Mouse (Mus musculus) limb, embryonic 13.5 days (tissue): ENCODE measurements around the gene Zbtb49. TPM values are rescaled to one million over a fixed set of nuclear protein-coding genes. Genes with fewer than 3 reads are reported as not detected.

Experiments
- ATAC-seq: fragments of 200-750 bp; cut with Nextera tagmentation; 2 replicates; pipeline ENCODE4 v1.8.0; 2017; ENCODE audit warnings: low read depth, moderate number of reproducible peaks, moderate TSS enrichment; ENCODE audit not compliant: low FRiP score
- H3K27ac ChIP-seq: fragments of 300-500 bp; sonication (generic); 2 replicates; pipeline ENCODE4 v1.5.1; 2015; ENCODE audit warnings: inconsistent platforms, mild to moderate bottlenecking, moderate library complexity
- H3K27me3 ChIP-seq: fragments of 300-500 bp; sonication (generic); 2 replicates; pipeline ENCODE4 v1.6.1; 2015; ENCODE audit warnings: mild to moderate bottlenecking, inconsistent platforms
- H3K36me3 ChIP-seq: fragments of 300-500 bp; sonication (generic); 2 replicates; pipeline ENCODE4 v1.6.1; 2015; ENCODE audit warnings: inconsistent platforms, mild to moderate bottlenecking, moderate library complexity
- H3K4me1 ChIP-seq: fragments of 300-500 bp; sonication (generic); 2 replicates; pipeline ENCODE4 v1.6.1; 2015; ENCODE audit warnings: inconsistent platforms
- H3K4me2 ChIP-seq: fragments of 300-500 bp; sonication (generic); replicated peaks from 2 replicates; pipeline ENCODE4 v1.6.1; 2015; ENCODE audit warnings: inconsistent platforms, mild to moderate bottlenecking, moderate library complexity
- H3K4me3 ChIP-seq: fragments of 300-500 bp; sonication (generic); 2 replicates; pipeline ENCODE4 v1.5.1; 2015; ENCODE audit warnings: moderate library complexity, mild to moderate bottlenecking, inconsistent platforms
- H3K9ac ChIP-seq: fragments of 300-500 bp; sonication (generic); 2 replicates; pipeline ENCODE4 v1.6.1; 2015; ENCODE audit warnings: mild to moderate bottlenecking, inconsistent platforms
- H3K9me3 ChIP-seq: fragments of 300-500 bp; sonication (generic); 2 replicates; pipeline ENCODE4 v1.6.1; 2016; ENCODE audit warnings: inconsistent platforms
- WGBS: fragments of 180-500 bp; shearing (Covaris S2); methylation state at CpG from one replicate; pipeline ENCODE4 v1.1.7; 2015; 5-methylcytosine and 5-hydroxymethylcytosine counted together
- polyA plus RNA-seq: library from polyadenylated mRNA; unstranded; fragments of >200 nt; fragmentation: Nextera tagmentation; extraction: Ambion mirVana; gene quantifications from 2 replicates; pipeline ENCODE4 v1.2.1, GENCODE M21; 2015

Zbtb49 gene
- polyA plus RNA-seq, result 18.4 and 18.7 TPM in 2 replicates

GRCm38 (mm10) chr5:38220328-38220912, at the start of gene Zbtb49, which contains the start of gene Lyar:
Gene Zbtb49 (minus strand): TSS chr5:38220457.
Gene Lyar (plus strand): TSS chr5:38220470.
- H3K27ac ChIP-seq, result peak within 1 kb of the TSS; percentile 33
- WGBS, result under 1% methylated on average over 55 of the region's 55 CpGs
- peak within 1 kb of the TSS; percentile 82 for H3K9ac ChIP-seq
- peaks cover 32% of the 10 kb centered on the region for H3K36me3 ChIP-seq
- ATAC-seq, result peak; percentile 93
- peak within 1 kb of the TSS; percentile 92 for H3K4me2 ChIP-seq
- H3K9me3 ChIP-seq, result no peaks in the 10 kb centered on the region
- peaks cover 21% of the 10 kb centered on the region for H3K4me1 ChIP-seq
- H3K27me3 ChIP-seq, result no peaks in the 10 kb centered on the region
- H3K4me3 ChIP-seq, result peak within 1 kb of the TSS; percentile 92

GRCm38 (mm10) chr5:38260107-38260682, 39.9 kb upstream of the Zbtb49 start, which contains the start of gene Tmem128:
Gene Tmem128 (plus strand): TSS chr5:38260185.
- H3K36me3 ChIP-seq, result peaks cover 31% of the 10 kb centered on the region
- H3K9ac ChIP-seq, result peak within 1 kb of the TSS; percentile 83
- H3K4me2 ChIP-seq, result peak within 1 kb of the TSS; percentile 76
- H3K27ac ChIP-seq, result peak within 1 kb of the TSS; percentile 91
- WGBS, result under 1% methylated on average over 40 of the region's 40 CpGs
- H3K27me3 ChIP-seq, result no peaks in the 10 kb centered on the region
- peak within 1 kb of the TSS; percentile 75 for H3K4me3 ChIP-seq
- peak; percentile 72; the same call in 1 of the 2 replicates for ATAC-seq
- peaks cover 7% of the 10 kb centered on the region for H3K4me1 ChIP-seq
- no peaks in the 10 kb centered on the region for H3K9me3 ChIP-seq

DNA sequence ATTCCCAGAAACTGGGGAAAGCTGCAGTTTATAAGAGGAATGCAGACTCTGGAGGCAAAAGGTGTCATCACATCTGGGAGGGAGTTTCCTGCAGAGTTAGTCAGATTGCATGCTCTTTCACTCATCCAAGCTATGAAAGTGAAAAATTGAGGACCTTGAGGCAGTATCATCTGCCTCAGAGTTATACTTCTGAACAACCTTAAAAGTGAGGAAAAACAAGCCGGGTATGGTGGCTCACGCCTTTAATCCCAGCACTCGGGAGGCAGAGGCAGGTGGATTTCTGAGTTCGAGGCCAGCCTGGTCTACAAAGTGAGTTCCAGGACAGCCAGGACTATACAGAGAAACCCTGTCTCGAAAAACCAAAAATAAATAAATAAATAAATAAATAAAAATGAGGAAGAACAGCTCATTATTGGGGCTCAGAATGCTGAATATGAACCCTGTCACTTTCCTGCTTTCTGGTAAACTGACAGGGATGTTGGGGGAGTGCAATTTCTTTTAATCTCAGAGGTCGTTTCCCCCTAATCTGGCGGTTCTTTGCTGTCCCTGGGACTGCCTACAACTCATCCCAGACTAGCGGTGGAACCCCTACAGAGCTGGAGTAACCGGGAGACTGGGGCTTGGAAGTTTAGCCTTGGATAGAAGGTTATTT, 39.3 kb upstream of the Zbtb49 start:
- Histone ChIP-seq H3K9me3 (no peaks in the 10 kb centered on the region), H3K27me3 (no peaks in the 10 kb centered on the region), H3K4me1 (peaks cover 7% of the 10 kb centered on the region), H3K36me3 (peaks cover 24% of the 10 kb centered on the region), H3K9ac (peak overlapping the region; percentile 83), H3K27ac (peak overlapping the region; percentile 91; the same call in 1 of the 2 replicates), H3K4me2 (peak overlapping the region; percentile 76), H3K4me3 (peak overlapping the region; percentile 75)
- peak; percentile 12; the same call in 1 of the 2 replicates for ATAC-seq
- WGBS, result 39% methylated on average over 9 of the region's 9 CpGs

GRCm38 (mm10) chr5:38258773-38259146, 38.5 kb upstream of the Zbtb49 start:
- Histone ChIP-seq H3K36me3 (peaks cover 16% of the 10 kb centered on the region), H3K9ac (no peak overlapping the region), H3K4me1 (peaks cover 7% of the 10 kb centered on the region), H3K4me3 (no peak overlapping the region), H3K27me3 (no peaks in the 10 kb centered on the region), H3K9me3 (no peaks in the 10 kb centered on the region), H3K27ac (no peak overlapping the region), H3K4me2 (no peak overlapping the region)
- 87% methylated on average over 5 of the region's 5 CpGs for WGBS
- no peak for ATAC-seq

GRCm38 (mm10) chr5:38258034-38258772, 37.9 kb upstream of the Zbtb49 start:
- no peak; the same call in 1 of the 2 replicates for ATAC-seq

GRCm38 (mm10) chr5:38256551-38256950, 36.3 kb upstream of the Zbtb49 start:
- H3K9me3 ChIP-seq, result no peaks in the 10 kb centered on the region
- no peaks in the 10 kb centered on the region for H3K27me3 ChIP-seq
- no peak overlapping the region for H3K27ac ChIP-seq
- H3K4me1 ChIP-seq, result peaks cover 7% of the 10 kb centered on the region
- no peak overlapping the region for H3K9ac ChIP-seq
- no peak for ATAC-seq
- no peak overlapping the region for H3K4me3 ChIP-seq
- no peaks in the 10 kb centered on the region for H3K36me3 ChIP-seq
- no peak overlapping the region for H3K4me2 ChIP-seq
- 82% methylated on average over 1 of the region's 1 CpGs for WGBS

More at GRCm38 (mm10) chr5:38258034-38258772, 37.9 kb upstream of the Zbtb49 start:
- H3K4me3 ChIP-seq, result no peak overlapping the region
- H3K9ac ChIP-seq, result no peak overlapping the region
- H3K4me1 ChIP-seq, result peaks cover 7% of the 10 kb centered on the region
- WGBS, result 62% methylated on average over 8 of the region's 8 CpGs
- no peak overlapping the region for H3K27ac ChIP-seq
- peaks cover 11% of the 10 kb centered on the region for H3K36me3 ChIP-seq
- H3K9me3 ChIP-seq, result no peaks in the 10 kb centered on the region
- no peak overlapping the region for H3K4me2 ChIP-seq
- no peaks in the 10 kb centered on the region for H3K27me3 ChIP-seq

- no peaks in the 10 kb centered on the region for H3K9me3 ChIP-seq
- no peak overlapping the region for H3K9ac ChIP-seq
- no peaks in the 10 kb centered on the region for H3K27me3 ChIP-seq
- no peaks in the 10 kb centered on the region for H3K36me3 ChIP-seq
- 88% methylated on average over 3 of the region's 3 CpGs for WGBS
- H3K4me2 ChIP-seq, result no peak overlapping the region
- no peaks in the 10 kb centered on the region for H3K4me1 ChIP-seq
- H3K4me3 ChIP-seq, result no peak overlapping the region
- ATAC-seq, result no peak
- no peak overlapping the region for H3K27ac ChIP-seq
Measured at GRCm38 (mm10) chr5:38255644-38256043, 35.4 kb upstream of the Zbtb49 start.

- no peak for ATAC-seq
- H3K9ac ChIP-seq, result no peak overlapping the region
- 41% methylated on average over 4 of the region's 4 CpGs for WGBS
Measured at GRCm38 (mm10) chr5:38255195-38255594, 34.9 kb upstream of the Zbtb49 start.

DNA sequence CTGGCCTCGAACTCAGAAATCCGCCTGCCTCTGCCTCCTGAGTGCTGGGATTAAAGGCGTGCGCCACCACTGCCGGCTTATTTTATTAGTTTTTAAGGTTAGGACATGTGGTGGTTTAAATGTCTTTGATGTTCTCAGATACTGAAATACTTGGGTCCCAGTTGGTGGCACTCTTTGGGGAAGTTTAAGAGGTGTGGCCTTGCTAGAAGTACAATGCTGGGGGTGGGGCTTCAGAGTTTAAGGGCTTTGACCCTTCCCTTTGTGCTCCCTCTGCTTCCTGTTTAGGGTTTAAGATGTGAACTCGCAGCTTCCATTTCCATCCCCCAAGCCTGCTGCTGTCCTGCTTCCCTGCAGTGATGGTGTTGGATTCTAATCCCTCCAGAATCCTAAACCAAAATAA, 21.7 kb upstream of the Zbtb49 start:
- Histone ChIP-seq H3K27ac (no peak overlapping the region), H3K4me1 (no peaks in the 10 kb centered on the region), H3K9ac (no peak overlapping the region), H3K4me2 (no peak overlapping the region), H3K9me3 (no peaks in the 10 kb centered on the region), H3K4me3 (no peak overlapping the region), H3K27me3 (no peaks in the 10 kb centered on the region), H3K36me3 (no peaks in the 10 kb centered on the region; the same call in 1 of the 2 replicates)
- ATAC-seq, result no peak
- 76% methylated on average over 6 of the region's 6 CpGs for WGBS

More at GRCm38 (mm10) chr5:38255195-38255594, 34.9 kb upstream of the Zbtb49 start:
- H3K4me3 ChIP-seq, result no peak overlapping the region
- H3K27ac ChIP-seq, result no peak overlapping the region
- no peaks in the 10 kb centered on the region for H3K4me1 ChIP-seq
- H3K9me3 ChIP-seq, result no peaks in the 10 kb centered on the region
- no peaks in the 10 kb centered on the region for H3K36me3 ChIP-seq
- no peak overlapping the region for H3K4me2 ChIP-seq
- H3K27me3 ChIP-seq, result no peaks in the 10 kb centered on the region

DNA sequence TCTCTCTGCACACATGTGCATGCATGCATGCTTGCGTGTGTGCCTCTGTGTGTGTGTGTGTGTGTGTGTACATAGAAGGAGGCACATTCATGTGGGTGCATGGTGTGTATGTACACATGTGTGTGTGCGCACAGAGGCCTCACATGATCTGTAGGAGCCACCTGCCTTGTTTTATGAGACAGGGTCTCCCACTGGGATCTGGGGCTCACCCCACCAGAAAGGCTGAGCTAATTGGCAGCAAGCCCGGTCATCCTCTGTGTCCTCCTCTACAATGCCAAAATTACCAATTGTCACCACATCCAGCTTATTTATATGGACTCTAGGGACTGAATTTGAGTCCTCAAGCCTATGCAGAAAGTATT, 21.2 kb upstream of the Zbtb49 start:
- H3K4me2 ChIP-seq, result no peak overlapping the region
- no peaks in the 10 kb centered on the region for H3K27me3 ChIP-seq
- WGBS, result 89% methylated on average over 3 of the region's 3 CpGs
- no peak overlapping the region for H3K27ac ChIP-seq
- ATAC-seq, result no peak
- H3K4me1 ChIP-seq, result no peaks in the 10 kb centered on the region
- H3K9me3 ChIP-seq, result 0 out of 2 replicates have a peak, but pooled peaks cover 3% of the 10 kb centered on the region
- H3K9ac ChIP-seq, result no peak overlapping the region
- H3K4me3 ChIP-seq, result no peak overlapping the region
- peaks cover 3% of the 10 kb centered on the region for H3K36me3 ChIP-seq

DNA sequence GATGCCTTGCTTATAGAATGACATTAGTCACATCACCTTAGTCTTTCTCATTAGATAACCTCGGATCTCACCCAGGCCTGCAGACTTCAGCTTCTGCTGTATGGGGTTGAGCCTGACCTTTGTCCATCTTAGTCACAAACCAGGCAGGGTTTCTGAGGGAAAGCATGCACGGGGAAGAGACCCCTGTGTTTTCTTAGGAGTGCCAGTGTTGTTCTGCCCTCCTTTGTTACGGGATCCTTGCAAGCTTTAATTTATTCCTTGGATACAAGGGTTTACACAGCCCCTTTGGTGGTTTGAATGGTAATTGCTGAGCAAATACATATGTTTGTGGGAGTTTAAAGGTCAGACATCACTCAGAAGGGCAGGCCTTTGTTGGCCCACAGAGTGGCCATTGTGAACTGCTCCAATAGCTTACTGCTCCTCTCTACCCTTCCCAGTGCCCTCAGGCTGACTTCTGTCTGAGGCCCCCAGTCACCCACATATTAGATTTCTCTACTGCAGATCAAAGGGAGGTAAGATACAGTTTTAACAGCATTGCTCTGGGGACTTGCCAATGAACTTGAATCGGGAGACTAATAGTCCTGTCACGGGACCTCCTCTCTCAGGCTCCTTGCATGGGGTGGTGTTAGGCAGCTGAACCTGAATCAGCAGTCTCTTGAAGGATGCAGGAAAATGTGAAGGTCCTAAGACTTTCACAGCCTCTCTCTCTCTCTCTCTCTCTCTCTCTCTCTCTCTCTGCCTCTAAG, 20.6 kb upstream of the Zbtb49 start:
- Histone ChIP-seq H3K4me2 (no peak overlapping the region), H3K9ac (no peak overlapping the region), H3K4me1 (no peaks in the 10 kb centered on the region), H3K4me3 (no peak overlapping the region), H3K27me3 (no peaks in the 10 kb centered on the region), H3K9me3 (0 out of 2 replicates have a peak, but pooled peaks cover 4% of the 10 kb centered on the region), H3K36me3 (peaks cover 8% of the 10 kb centered on the region), H3K27ac (no peak overlapping the region)
- ATAC-seq, result no peak
- WGBS, result 55% methylated on average over 5 of the region's 5 CpGs
